Mouse (Mus musculus) frontal cortex, postnatal 36 days (tissue): ENCODE measurements around the gene Pde5a.

ENCODE experiments used
- DNase-seq, 2 experiments: peaks; one replicate each; pipeline ENCODE4 v3.0.0; 2022; ENCODE audit warnings: low spot score in 2 of 2

Pde5a gene

DNA sequence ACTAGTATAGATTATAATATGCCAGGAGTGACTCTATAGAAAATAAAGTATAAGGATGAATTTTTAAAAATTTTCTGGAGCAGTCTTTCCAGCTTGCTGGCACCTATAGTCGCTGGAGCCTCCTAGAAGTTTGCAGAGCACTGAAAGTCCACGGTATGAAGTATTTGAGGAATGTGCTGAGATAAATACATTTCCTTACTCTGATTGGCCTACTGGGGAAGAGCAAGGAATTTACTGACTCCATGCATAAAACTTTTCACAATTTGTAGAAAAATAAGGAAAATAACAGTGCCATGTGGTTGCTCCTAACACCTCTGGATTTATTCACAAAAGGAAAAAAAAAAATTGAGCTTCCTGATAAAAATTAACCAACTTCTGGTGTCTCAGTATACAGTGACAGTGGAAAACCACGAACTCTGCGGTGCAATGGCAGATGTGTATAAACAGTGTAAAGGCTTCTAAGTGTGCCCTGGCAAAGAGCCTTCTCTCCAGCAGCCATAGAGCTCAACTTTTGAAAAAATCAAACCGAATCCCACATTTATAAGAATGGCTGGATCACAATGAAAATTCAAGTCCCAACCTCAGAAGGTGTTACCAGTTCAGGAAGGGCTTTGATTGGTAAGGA is 119.8 kb downstream of the Pde5a start:
- DNase-seq: no peak

- no peak for DNase-seq
Measured at GRCm38 (mm10) chr3:122855149-122855548, 126.4 kb downstream of the Pde5a start.

- DNase-seq: no peak
Measured at GRCm38 (mm10) chr3:122859829-122860228, 131.1 kb downstream of the Pde5a start.

- no peak for DNase-seq
Measured at GRCm38 (mm10) chr3:122860573-122861498, 132.1 kb downstream of the Pde5a start.

DNA sequence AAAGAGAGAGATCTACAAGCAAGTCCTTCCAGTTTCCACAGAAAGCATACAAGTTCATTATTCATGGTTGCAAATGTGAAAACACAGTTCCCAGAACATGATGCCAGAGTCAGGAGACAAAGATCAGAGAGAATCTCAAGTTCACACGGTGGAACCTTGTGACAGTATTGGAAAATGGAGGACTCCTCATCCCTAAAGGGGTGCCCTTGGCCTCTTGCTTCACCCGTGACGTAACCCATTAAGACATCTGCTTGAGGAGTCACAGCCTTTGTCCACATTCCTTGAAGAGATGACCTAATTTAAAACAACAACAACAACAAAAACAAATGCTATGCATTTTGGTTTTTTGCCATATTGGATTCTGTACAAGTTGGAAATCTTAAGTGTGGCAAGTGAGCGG is 136.3 kb downstream of the Pde5a start:
- no peak for DNase-seq

GRCm38 (mm10) chr3:122868270-122868669 is 139.5 kb downstream of the Pde5a start:
- no peak for DNase-seq

- no peak for DNase-seq
Measured at GRCm38 (mm10) chr3:122871596-122871995, 142.8 kb downstream of the Pde5a start.

GRCm38 (mm10) chr3:122876870-122877269 is 148.1 kb downstream of the Pde5a start:
- DNase-seq: no peak

GRCm38 (mm10) chr3:122877543-122877942 is 148.8 kb downstream of the Pde5a start:
- DNase-seq: no peak

GRCm38 (mm10) chr3:122878705-122879315 is 150.1 kb downstream of the Pde5a start:
- DNase-seq: no peak

GRCm38 (mm10) chr3:122887505-122888301 is 159.0 kb downstream of the Pde5a start:
- no peak for DNase-seq

GRCm38 (mm10) chr3:122888371-122888819 is 159.6 kb downstream of the Pde5a start:
- no peak for DNase-seq

GRCm38 (mm10) chr3:122894772-122895171 is 166.0 kb downstream of the Pde5a start, which contains the start of gene Fabp2:
Gene Fabp2 (plus strand): TSS chr3:122895072.
- no peak for DNase-seq

- no peak for DNase-seq
Measured at GRCm38 (mm10) chr3:122895189-122895731, 166.5 kb downstream of the Pde5a start.

DNA sequence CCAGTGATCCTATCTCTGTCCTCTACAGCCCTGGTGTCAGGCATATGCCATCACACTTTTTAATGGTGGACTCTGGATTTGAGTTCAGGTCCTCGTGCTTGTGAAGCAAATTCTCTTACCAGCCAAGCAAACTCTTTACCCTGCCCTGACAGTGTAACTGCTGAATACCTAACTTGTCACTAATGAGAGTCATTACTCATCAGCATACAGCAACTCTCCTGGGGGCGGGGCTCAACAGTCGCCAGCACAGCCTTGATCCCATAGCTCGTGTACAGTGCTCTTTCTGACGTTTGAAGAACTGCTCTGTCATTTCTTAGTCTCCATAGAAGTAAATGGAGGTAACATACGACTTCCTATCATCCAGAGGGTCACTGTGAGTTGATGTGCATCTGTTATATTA is 169.5 kb downstream of the Pde5a start:
- DNase-seq: no peak

DNA sequence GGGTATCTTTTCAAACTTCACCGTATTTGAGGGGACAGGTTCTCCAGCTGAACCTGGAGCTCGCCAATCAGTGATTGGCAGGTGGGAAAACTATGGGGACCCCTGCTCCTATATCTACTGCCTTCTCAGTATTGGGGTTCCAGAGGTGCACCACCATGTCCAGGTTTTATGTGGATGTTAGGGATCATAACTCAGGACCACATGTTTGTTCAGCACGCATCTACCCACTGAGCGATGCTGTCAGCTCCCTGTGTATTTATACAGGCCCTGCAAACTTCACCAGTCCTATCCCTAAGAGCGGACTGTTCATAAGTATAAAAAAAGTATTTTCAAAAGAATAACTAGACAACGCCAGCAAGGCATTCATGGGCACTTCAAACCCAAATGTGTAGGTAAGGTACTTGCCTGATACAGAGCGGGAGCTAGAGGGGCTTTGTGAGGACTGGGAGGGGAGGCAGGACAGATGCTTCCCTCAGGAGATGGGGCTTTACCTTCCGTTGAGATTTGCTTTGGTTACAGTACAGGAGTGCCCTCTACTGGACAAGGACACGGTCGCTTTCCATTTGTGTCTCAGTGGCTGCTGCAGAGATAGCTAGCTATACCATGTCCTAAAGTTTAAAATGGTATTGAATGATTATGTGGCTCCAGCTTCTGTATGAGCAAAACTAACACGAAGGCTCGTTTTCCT is 175.1 kb downstream of the Pde5a start:
- peak; percentile 24 to 45 for DNase-seq

DNA sequence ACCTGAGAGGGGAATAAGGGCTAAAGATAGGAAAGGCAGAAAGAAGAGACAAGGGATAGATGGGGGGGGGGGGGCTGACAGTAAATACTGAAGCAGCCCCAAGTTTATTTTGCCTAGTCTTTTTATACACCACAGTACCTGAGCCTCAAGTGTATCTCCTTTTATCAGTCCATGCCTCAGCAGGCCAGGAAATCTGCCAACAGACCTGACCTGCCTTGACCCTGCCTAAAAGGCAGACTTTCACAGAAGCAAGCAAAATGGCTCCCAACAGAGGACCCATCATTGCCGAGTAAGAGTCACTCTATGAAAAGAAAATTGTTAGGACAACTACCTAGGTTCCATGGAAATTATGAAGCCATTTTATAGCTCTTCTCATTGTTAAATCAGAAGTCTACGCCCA is 179.1 kb downstream of the Pde5a start:
- no peak for DNase-seq
